Mouse (Mus musculus) embryonic facial prominence, embryonic 14.5 days (tissue): ENCODE results near the gene Hnrnpc. TPM values are rescaled to one million over a fixed set of nuclear protein-coding genes. Genes with fewer than 3 reads are reported as not detected.

Source experiments
- ATAC-seq: fragments of 200-750 bp; cut with Nextera tagmentation; 2 replicates; pipeline ENCODE4 v1.8.0; 2017; ENCODE audit warnings: low read depth, moderate number of reproducible peaks, moderate TSS enrichment
- DNase-seq: peaks from one replicate; pipeline ENCODE4 v3.0.0-alpha.2; 2015; ENCODE audit warnings: low spot score
- H3K27ac ChIP-seq: fragments of 300-500 bp; sonication (generic); replicated peaks from 2 replicates; pipeline ENCODE4 v1.5.1; 2014; ENCODE audit warnings: low read depth, mild to moderate bottlenecking, low read length, moderate library complexity
- H3K27me3 ChIP-seq: fragments of 300-500 bp; sonication (generic); replicated peaks from 2 replicates; pipeline ENCODE4 v1.6.1; 2014; ENCODE audit warnings: low read length; ENCODE audit not compliant: control insufficient read depth, insufficient read depth
- H3K36me3 ChIP-seq: fragments of 300-500 bp; sonication (generic); 2 replicates; pipeline ENCODE4 v1.6.1; 2014; ENCODE audit warnings: low read length, mixed read lengths; ENCODE audit not compliant: control insufficient read depth, insufficient read depth
- H3K4me1 ChIP-seq: fragments of 300-500 bp; sonication (generic); 2 replicates; pipeline ENCODE4 v1.6.1; 2014; ENCODE audit warnings: antibody characterized with exemption, low read length; ENCODE audit not compliant: control insufficient read depth, insufficient read depth
- H3K4me2 ChIP-seq: fragments of 300-500 bp; sonication (generic); 2 replicates; pipeline ENCODE4 v1.6.1; 2014; ENCODE audit warnings: low read depth, mild to moderate bottlenecking, low read length, moderate library complexity, mixed read lengths
- H3K4me3 ChIP-seq: fragments of 300-500 bp; sonication (generic); 2 replicates; pipeline ENCODE4 v1.5.1; 2014; ENCODE audit warnings: low read depth, mild to moderate bottlenecking, low read length
- H3K9ac ChIP-seq: fragments of 300-500 bp; sonication (generic); 2 replicates; pipeline ENCODE4 v1.6.1; 2014; ENCODE audit warnings: low read depth, mild to moderate bottlenecking, low read length, moderate library complexity, mixed read lengths
- H3K9me3 ChIP-seq: fragments of 300-500 bp; sonication (generic); 2 replicates; pipeline ENCODE4 v1.6.1; 2016; ENCODE audit warnings: low read length; ENCODE audit not compliant: control insufficient read depth
- WGBS: fragments of 180-500 bp; shearing (Covaris S2); extraction: QIAGEN DNeasy Blood & Tissue Kit; methylation state at CpG from one replicate; pipeline ENCODE4 v1.1.7; 2014; 5-methylcytosine and 5-hydroxymethylcytosine counted together
- polyA plus RNA-seq: library from polyadenylated mRNA; unstranded; fragments of >200 nt; fragmentation: Nextera tagmentation; extraction: Ambion mirVana; gene quantifications from 2 replicates; pipeline ENCODE4 v1.2.1, GENCODE M21; 2014

Gene Hnrnpc
- polyA plus RNA-seq, result 498 and 515 TPM in 2 replicates

DNA sequence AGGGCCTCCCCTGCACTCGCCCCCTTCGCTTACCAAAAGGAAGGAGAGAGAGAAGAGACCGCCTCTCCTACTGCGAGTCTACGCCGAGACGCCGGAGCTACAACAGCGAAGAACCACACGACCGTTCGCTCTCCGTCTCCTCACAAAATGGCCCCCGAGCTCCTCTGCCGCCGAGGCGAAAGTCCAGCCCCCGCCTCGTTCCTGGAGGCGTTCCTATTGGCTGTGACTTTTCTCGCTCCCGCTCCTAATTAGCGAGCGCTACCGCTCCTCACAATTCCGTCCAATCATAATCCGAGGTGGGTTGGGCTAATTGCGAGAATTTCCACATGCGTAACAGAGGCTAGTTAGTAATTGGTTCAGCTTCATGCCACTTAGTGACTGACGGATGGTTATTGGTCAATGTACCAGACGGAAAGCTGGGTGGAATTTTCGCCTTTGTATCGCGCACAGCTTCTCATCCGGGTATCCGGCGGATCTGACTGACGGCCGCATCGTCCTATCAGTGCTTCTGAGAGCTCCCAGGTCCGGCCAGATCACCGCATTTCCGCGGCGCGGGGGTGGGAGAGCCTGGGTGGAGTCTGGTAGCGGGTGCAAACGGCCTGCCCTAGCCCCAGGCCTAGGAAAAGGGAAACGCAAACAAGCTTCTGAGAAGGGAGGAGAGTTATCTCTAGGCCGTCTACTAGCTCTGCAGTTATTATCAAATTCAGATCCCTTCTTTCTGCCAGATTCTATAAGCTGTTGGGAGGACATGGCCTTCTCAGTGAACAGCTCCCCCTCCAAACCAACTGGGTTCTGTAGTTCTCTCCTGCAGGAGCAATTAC, at the start of gene Hnrnpc:
Gene Hnrnpc, minus strand, starts transcription at position 173 of the 821 bp plus-strand sequence.
- ATAC-seq, result peak; percentile 98
- WGBS, result under 1% methylated on average over 43 of the region's 50 CpGs
- Histone ChIP-seq H3K27me3 (no peaks in the 10 kb centered on the region), H3K9ac (peak within 1 kb of the TSS; percentile 99), H3K4me2 (peak within 1 kb of the TSS; percentile 74), H3K27ac (peak within 1 kb of the TSS; percentile 97), H3K9me3 (no peaks in the 10 kb centered on the region), H3K36me3 (peaks cover 8% of the 10 kb centered on the region; the same call in 1 of the 2 replicates), H3K4me1 (peaks cover 16% of the 10 kb centered on the region), H3K4me3 (peak within 1 kb of the TSS; percentile 80)
- peak; percentile 100 for DNase-seq

DNA sequence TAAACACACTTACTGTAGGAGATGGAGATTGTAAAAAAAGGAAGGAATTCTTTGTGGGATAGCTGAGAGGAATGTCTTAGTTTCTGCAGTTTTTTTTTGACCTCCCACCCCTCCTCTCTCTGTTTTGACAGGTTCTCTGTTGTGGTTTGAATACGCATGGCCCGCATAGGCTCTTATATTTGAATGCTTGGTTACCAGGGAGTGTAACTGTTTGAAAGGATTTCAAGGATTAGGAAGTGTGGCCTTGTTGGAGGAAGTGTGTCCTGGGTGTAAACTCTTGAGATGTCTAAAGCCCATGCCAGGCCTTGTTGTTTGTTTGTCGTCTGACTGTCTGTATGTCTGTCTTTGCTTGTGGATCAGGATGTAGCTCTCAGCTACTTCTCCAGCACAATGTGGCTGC, 48.8 kb upstream of the Hnrnpc start:
- Histone ChIP-seq H3K27me3 (no peaks in the 10 kb centered on the region), H3K36me3 (no peaks in the 10 kb centered on the region), H3K4me2 (no peak overlapping the region), H3K9me3 (no peaks in the 10 kb centered on the region), H3K4me1 (no peaks in the 10 kb centered on the region), H3K27ac (no peak overlapping the region), H3K4me3 (no peak overlapping the region), H3K9ac (no peak overlapping the region)
- WGBS, result 55% methylated on average over 3 of the region's 3 CpGs
- ATAC-seq, result no peak
- no peak for DNase-seq

DNA sequence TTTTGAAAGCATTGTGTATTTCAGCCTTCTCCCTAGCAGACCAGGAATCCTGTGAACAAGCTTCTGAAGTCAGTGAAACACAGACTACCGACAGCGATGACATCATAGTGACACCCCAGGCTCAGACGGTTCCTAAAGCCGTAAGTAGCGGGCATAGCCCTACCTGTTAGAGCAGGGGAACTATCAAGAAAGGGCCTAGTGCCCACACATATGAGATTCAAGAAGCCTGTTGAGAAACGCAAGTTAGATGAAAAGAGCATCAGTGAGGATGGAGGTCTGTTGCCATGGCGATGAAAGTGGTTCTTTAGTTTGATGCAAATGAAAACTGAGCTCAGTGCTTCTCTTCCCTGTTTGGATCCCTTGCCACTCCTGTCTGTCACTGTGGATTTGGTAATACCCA, 48.4 kb upstream of the Hnrnpc start:
- H3K4me2 ChIP-seq, result no peak overlapping the region
- 31% methylated on average over 7 of the region's 7 CpGs for WGBS
- H3K27me3 ChIP-seq, result no peaks in the 10 kb centered on the region
- no peak overlapping the region for H3K27ac ChIP-seq
- ATAC-seq (no peak), DNase-seq (no peak)
- no peaks in the 10 kb centered on the region for H3K9me3 ChIP-seq
- no peaks in the 10 kb centered on the region for H3K36me3 ChIP-seq
- no peak overlapping the region for H3K4me3 ChIP-seq
- no peak overlapping the region for H3K9ac ChIP-seq
- H3K4me1 ChIP-seq, result no peaks in the 10 kb centered on the region

DNA sequence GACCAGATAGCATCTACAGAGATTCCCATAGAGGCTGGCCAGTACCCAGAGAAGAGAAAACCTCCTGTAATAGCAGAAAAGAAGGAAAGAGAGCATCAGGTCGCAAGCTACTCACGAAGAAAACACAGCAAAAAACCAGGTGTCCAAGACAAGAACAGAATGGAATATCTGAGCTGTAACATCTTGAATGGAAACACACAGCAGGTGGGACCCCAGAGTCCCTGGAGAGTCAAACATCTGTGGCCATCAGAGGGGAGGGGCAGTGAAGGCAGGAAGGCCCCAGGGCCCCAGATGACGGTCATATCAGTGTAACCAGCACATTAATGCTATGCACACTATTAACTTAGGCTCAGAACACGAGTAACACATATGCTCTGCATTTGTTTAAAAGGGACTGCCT, 46.1 kb upstream of the Hnrnpc start:
- ATAC-seq, result no peak
- no peak overlapping the region for H3K27ac ChIP-seq

DNA sequence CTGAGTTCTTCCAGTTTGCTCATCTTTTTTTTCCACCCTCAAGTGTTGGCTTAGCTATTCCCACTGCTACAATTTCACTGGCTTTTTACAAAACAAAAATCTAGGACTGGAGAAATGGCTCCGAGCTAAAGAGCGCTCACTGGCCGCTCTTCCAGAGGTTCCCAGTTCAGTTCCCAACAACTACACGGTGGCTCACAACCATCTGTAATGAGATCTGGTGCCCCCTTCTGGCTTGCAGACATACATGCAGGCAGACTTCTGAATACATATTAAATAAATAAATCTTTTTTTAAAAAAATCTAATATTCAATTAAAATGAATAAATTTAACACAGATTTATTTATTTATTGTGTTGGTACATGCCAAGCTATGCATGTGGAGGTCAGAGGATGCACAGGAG, 42.7 kb upstream of the Hnrnpc start:
- no peaks in the 10 kb centered on the region; the same call in 1 of the 2 replicates for H3K4me1 ChIP-seq
- WGBS, result 62% methylated on average over 4 of the region's 4 CpGs
- ATAC-seq, result no peak
- H3K4me2 ChIP-seq, result no peak overlapping the region
- H3K27ac ChIP-seq, result no peak overlapping the region
- H3K9ac ChIP-seq, result no peak overlapping the region
- no peaks in the 10 kb centered on the region for H3K9me3 ChIP-seq
- no peaks in the 10 kb centered on the region for H3K36me3 ChIP-seq
- no peak overlapping the region for H3K4me3 ChIP-seq
- no peak for DNase-seq
- no peaks in the 10 kb centered on the region for H3K27me3 ChIP-seq

More for the DNA sequence above, 46.1 kb upstream of the Hnrnpc start:
- no peak overlapping the region for H3K4me2 ChIP-seq
- no peaks in the 10 kb centered on the region for H3K36me3 ChIP-seq
- WGBS, result 48% methylated on average over 4 of the region's 4 CpGs
- no peaks in the 10 kb centered on the region for H3K27me3 ChIP-seq
- no peaks in the 10 kb centered on the region for H3K9me3 ChIP-seq
- no peaks in the 10 kb centered on the region for H3K4me1 ChIP-seq
- DNase-seq, result no peak
- no peak overlapping the region for H3K9ac ChIP-seq
- no peak overlapping the region for H3K4me3 ChIP-seq

DNA sequence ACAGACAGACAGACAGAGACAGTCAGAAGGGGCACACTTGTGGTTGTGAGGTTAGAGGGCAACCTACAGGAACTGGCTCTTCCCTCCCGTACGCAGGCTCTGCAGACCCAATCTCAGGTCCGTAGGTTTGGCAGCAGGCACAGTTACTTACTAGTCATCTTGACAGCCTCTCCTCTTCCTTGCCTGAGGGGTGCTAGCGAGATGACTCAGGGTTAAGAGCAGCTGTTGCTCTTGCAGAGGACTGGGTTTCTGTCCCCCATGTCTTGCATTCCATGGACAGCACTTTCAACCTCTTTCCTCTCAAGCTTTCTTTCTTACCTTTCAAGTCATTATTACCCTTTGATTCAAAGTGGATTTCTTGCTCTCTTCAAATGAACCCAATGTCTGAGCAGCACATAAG, 40.3 kb upstream of the Hnrnpc start:
- Histone ChIP-seq H3K27ac (no peak overlapping the region), H3K36me3 (no peaks in the 10 kb centered on the region), H3K4me2 (no peak overlapping the region), H3K27me3 (no peaks in the 10 kb centered on the region), H3K9ac (no peak overlapping the region), H3K4me1 (no peaks in the 10 kb centered on the region; the same call in 1 of the 2 replicates), H3K4me3 (no peak overlapping the region), H3K9me3 (no peaks in the 10 kb centered on the region)
- DNase-seq (no peak), ATAC-seq (no peak)
- WGBS, result 61% methylated on average over 4 of the region's 4 CpGs

DNA sequence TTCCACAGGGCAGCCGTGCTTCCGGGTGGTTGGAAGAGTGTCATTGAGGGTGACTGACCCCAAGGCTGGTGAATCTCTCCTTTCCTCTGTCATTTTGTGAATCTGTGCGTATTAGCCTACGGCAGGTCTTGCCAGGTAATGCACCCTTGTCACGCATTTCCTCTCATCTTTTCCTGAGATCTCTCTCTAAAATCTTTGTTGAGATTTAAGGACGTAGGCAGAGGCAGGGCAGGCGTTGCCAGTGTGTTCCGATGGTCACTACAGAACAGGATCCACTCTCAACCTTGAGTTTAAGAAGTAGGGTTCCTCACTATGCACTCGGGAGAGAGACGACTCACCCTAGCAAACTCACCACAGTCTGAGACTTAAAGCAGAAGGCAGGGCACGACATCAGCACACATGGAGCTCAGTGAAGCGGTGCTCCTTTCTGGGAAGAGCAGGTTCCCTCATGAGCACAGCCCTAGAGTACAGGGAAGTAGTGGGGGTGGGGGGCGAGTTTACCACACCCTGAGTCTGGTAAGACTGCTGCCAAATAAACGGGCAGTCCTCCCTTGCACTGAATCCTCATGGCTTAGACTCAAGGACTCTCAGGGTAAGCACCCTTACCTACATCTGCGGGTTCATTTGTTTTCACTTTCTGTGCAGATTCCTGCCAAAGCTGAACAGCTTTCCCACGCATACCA, 37.8 kb upstream of the Hnrnpc start:
- ATAC-seq, result no peak
- Histone ChIP-seq H3K4me3 (no peak overlapping the region), H3K36me3 (no peaks in the 10 kb centered on the region), H3K9ac (no peak overlapping the region), H3K4me1 (no peaks in the 10 kb centered on the region; the same call in 1 of the 2 replicates), H3K4me2 (peak overlapping the region; percentile 20; the same call in 1 of the 2 replicates), H3K9me3 (no peaks in the 10 kb centered on the region), H3K27me3 (no peaks in the 10 kb centered on the region), H3K27ac (no peak overlapping the region)
- no peak for DNase-seq
- 64% methylated on average over 16 of the region's 16 CpGs for WGBS

DNA sequence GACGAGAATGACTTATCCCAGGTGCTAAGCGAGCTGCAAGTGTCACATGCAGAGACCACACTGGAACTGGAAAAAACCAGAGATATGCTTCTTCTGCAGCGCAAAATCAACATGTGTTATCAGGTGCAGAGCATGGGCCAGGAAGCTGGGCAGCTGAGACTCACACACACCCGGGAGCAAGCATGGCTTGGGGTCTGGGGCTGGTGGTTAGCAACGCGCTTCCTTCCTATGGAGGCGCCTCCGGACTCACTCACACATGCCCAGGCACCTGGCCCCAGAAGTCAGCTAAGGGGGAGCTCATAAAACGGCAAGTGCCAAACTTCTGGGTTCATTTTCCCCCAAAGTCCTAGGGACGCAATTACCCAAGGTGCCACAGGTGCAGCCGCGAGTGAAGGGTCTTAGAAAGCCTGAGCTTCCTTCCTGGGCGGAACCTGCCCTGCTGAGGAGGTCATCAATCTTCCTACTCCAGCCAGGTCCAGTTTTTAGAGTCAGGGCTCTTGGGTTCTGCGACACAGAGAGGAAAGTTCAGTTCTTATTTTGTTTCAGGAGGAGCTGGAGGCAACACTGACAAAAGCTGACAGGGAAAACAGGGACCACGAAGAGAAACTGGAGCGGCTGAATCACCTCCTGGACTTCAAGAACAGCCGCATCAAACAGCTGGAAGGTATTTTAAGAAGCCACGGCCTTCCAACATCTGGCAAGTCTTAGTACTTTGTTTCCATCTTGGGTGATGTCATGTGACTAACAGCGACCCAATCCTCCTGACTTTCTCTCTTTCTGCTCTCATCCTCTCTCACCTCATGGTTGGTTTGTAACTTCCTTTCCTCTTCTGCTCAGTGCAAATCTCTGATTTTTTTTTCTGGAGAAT, 37.0 kb upstream of the Hnrnpc start:
- H3K27ac ChIP-seq, result no peak overlapping the region
- no peaks in the 10 kb centered on the region; the same call in 1 of the 2 replicates for H3K4me1 ChIP-seq
- peak; percentile 45 for DNase-seq
- H3K4me3 ChIP-seq, result no peak overlapping the region
- WGBS, result 48% methylated on average over 19 of the region's 19 CpGs
- H3K4me2 ChIP-seq, result peak overlapping the region; percentile 20
- H3K9me3 ChIP-seq, result no peaks in the 10 kb centered on the region
- H3K9ac ChIP-seq, result no peak overlapping the region
- no peaks in the 10 kb centered on the region for H3K27me3 ChIP-seq
- H3K36me3 ChIP-seq, result no peaks in the 10 kb centered on the region
- ATAC-seq, result no peak
